Mouse (Mus musculus): Measurements from ENCODE around the gene C030005K15Rik. TPM values are rescaled to one million over a fixed set of nuclear protein-coding genes. Genes with fewer than 3 reads are reported as not detected.
"Not testable (repeated sequence)": the region's sequence is repeated elsewhere in the genome, so short reads cannot be mapped to it uniquely, and the experiment has no call there.

C030005K15Rik gene
- not detected in 2 replicates for polyA plus RNA-seq (2016; fragmentation: Nextera tagmentation; extraction: Ambion mirVana)

DNA sequence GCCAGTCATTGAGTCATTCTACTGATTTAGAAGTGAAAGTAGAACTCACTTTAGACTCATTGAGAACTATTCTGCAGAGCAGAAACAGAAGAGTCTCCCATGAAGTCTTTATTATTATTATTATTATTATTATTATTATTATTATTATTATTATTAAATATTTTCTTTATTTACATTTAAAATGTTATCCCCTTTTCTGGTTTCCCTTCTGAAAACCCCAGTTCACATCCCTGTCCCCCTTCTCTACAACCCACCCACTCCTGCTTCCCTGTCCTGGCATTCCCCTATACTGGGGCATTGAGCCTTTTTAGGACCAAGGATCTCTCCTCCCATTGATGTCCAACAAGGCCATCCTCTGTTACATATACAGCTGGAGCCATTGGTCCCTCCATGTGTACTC is at the start of gene C030005K15Rik:
Gene C030005K15Rik, minus strand, starts transcription at position 101 of the 400 bp plus-strand sequence.
- not testable (repeated sequence) for H3K36me3 ChIP-seq; H3K27ac ChIP-seq; H3K9me3 ChIP-seq (replicated peaks); H3K27me3 ChIP-seq (ENCODE audit: low read depth, poor library complexity, severe bottlenecking); H3K4me1 ChIP-seq; DNase-seq (ENCODE audit: low spot score); H3K4me3 ChIP-seq

DNA sequence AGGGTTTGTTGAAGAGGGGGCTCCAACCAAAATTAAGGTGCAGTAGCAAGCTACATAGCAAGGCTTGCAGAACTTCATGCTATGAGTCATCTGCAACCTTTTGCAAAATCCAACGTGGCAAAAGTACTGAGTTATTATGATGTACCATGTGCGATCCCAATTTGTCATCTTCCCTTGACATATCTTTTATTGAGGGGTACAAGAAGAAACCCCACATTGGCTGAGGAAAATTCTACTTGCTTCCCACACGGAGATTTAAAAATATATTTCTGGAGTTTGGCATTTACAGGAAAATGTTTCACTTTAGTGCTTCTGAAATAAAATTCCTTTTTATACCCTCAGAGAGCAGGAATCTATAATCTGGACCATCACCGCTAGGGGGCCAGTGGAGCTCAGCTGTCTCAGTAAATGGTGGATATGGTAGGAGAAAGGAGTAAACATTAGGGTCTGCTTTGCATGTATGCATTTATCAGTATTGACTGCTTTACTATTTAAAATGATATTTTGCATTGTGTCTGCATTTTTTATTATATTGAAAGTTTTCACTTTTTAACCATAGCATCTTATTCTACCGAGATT is 41.7 kb upstream of the C030005K15Rik start:
- no peaks in the 10 kb centered on the region for H3K36me3 ChIP-seq
- WGBS, result 65% methylated on average over 5 of the region's 5 CpGs
- no peaks in the 10 kb centered on the region for H3K27me3 ChIP-seq (ENCODE audit: low read depth, poor library complexity, severe bottlenecking)
- H3K9me3 ChIP-seq (replicated peaks), result no peaks in the 10 kb centered on the region
- H3K4me1 ChIP-seq, result no peaks in the 10 kb centered on the region
- H3K4me3 ChIP-seq, result no peak overlapping the region
- H3K27ac ChIP-seq, result no peak overlapping the region
- DNase-seq (ENCODE audit: low spot score), result peak; percentile 36

DNA sequence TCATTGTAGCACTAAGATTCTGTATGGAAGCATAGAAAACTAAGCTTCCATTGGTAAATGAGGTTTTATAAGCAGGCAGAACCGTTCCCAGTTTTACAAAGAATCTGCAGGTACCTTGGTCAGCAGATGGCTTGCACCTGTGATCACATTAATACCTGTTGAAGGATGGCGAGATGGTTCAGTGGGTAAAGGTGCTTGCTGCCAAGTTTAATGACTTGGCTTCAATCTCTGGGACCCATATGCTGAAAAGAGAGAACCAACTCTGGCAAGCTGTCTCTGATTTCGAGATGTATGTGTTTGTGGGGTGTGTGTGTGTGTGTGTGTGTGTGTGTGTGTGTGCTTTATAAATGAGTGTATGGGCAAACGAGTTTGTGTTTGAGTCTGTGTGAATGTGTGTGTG is 27.3 kb upstream of the C030005K15Rik start:
- H3K27me3 ChIP-seq (ENCODE audit: low read depth, poor library complexity, severe bottlenecking), result no peaks in the 10 kb centered on the region
- no peaks in the 10 kb centered on the region for H3K9me3 ChIP-seq (replicated peaks)
- 77% methylated on average over 4 of the region's 4 CpGs for WGBS
- no peak for DNase-seq (ENCODE audit: low spot score)
- H3K4me1 ChIP-seq, result no peaks in the 10 kb centered on the region
- H3K27ac ChIP-seq, result no peak overlapping the region
- no peaks in the 10 kb centered on the region for H3K36me3 ChIP-seq
- no peak overlapping the region for H3K4me3 ChIP-seq

DNA sequence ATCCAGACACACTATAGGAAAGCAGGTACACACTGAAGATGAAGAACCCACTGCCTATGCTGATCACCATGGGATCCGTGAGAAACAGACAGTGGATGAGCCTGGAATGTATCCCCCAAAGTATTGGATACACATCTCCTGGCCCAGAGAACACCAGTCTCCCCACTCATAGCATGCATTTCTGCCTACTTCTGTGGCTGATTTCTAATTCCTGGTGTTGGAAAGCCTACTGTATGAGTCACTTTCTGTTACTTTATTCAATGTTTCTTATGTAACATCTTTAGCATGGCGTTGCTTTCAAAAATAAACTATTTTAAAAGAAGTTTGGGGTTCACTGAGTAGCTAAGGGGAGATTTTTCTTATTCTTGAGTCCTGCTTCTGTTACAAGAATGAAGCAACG is 20.7 kb upstream of the C030005K15Rik start:
- H3K27ac ChIP-seq, result no peak overlapping the region
- no peaks in the 10 kb centered on the region for H3K36me3 ChIP-seq
- no peak for DNase-seq (ENCODE audit: low spot score)
- 82% methylated on average over 3 of the region's 3 CpGs for WGBS
- H3K4me1 ChIP-seq, result no peaks in the 10 kb centered on the region
- H3K27me3 ChIP-seq (ENCODE audit: low read depth, poor library complexity, severe bottlenecking), result no peaks in the 10 kb centered on the region
- no peak overlapping the region for H3K4me3 ChIP-seq
- H3K9me3 ChIP-seq (replicated peaks), result no peaks in the 10 kb centered on the region

DNA sequence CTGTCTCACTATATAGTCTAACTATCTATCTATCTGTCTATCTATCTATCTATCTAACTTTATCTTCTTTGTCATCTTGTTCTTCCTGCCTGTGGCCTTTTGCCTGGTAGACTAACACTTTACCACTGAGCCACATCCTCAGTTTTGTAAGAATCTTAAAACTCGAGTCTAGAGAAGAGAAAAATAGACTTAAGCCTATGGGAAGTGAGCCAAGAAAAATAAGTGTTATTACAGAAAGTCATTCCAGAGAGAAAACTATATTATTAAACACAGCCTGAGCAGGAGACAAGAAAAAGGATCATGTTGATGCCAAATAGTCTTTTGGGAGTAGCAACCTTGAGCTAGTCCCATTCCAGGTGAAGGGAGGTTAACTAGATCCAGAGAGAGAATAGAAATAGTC is 626 bp downstream of the C030005K15Rik start:
- DNase-seq (ENCODE audit: low spot score), result no peak
- H3K36me3 ChIP-seq, result no peaks in the 10 kb centered on the region
- WGBS, result 71% methylated on average over 1 of the region's 1 CpGs

DNA sequence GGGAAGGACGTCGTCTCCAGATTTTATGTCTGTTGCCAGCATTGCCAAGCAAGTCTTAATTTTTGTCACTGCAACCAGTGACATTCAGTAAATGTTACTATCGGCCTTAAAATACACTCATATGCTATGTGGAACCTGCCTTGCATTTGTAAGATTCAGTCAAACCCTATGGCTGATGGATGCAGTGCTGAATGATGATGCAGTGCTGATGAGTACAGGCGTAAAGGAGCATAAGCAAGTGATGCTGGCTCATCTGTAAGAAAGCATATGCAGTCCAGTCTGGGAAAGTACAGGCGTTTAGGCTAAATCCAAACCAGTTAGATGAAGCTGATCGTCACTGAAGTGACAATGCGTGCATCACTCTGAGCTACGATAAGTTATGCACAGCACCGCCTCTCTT is 3.8 kb downstream of the C030005K15Rik start:
- no peaks in the 10 kb centered on the region for H3K4me1 ChIP-seq
- no peaks in the 10 kb centered on the region for H3K36me3 ChIP-seq
- H3K4me3 ChIP-seq, result no peak overlapping the region
- DNase-seq (ENCODE audit: low spot score), result no peak
- no peaks in the 10 kb centered on the region for H3K9me3 ChIP-seq (replicated peaks)
- H3K27ac ChIP-seq, result no peak overlapping the region
- 96% methylated on average over 9 of the region's 9 CpGs for WGBS
- H3K27me3 ChIP-seq (ENCODE audit: low read depth, poor library complexity, severe bottlenecking), result no peaks in the 10 kb centered on the region

More for the DNA sequence above, 626 bp downstream of the C030005K15Rik start:
- H3K27ac ChIP-seq, result no peak overlapping the region
- H3K4me1 ChIP-seq, result no peaks in the 10 kb centered on the region
- H3K4me3 ChIP-seq, result no peak overlapping the region
- no peaks in the 10 kb centered on the region for H3K27me3 ChIP-seq (ENCODE audit: low read depth, poor library complexity, severe bottlenecking)
- no peaks in the 10 kb centered on the region for H3K9me3 ChIP-seq (replicated peaks)

- H3K27ac ChIP-seq, result no peak overlapping the region
- H3K4me1 ChIP-seq, result no peaks in the 10 kb centered on the region
- 83% methylated on average over 1 of the region's 1 CpGs for WGBS
- H3K4me3 ChIP-seq, result no peak overlapping the region
- H3K9me3 ChIP-seq (replicated peaks), result no peaks in the 10 kb centered on the region
- H3K27me3 ChIP-seq (ENCODE audit: low read depth, poor library complexity, severe bottlenecking), result no peaks in the 10 kb centered on the region
- no peaks in the 10 kb centered on the region for H3K36me3 ChIP-seq
- DNase-seq (ENCODE audit: low spot score), result no peak
These were observed 5.9 kb downstream of the C030005K15Rik start for GRCm38 (mm10) chr10:97720625-97721024.

- WGBS, result 75% methylated on average over 2 of the region's 2 CpGs
- Histone ChIP-seq H3K4me3 (no peak overlapping the region), H3K27ac (no peak overlapping the region), H3K27me3 (ENCODE audit: low read depth, poor library complexity, severe bottlenecking) (no peaks in the 10 kb centered on the region), H3K9me3 (replicated peaks) (no peaks in the 10 kb centered on the region), H3K4me1 (no peaks in the 10 kb centered on the region), H3K36me3 (no peaks in the 10 kb centered on the region)
- DNase-seq (ENCODE audit: low spot score), result no peak
These were observed 8.5 kb downstream of the C030005K15Rik start for GRCm38 (mm10) chr10:97718021-97718420.

DNA sequence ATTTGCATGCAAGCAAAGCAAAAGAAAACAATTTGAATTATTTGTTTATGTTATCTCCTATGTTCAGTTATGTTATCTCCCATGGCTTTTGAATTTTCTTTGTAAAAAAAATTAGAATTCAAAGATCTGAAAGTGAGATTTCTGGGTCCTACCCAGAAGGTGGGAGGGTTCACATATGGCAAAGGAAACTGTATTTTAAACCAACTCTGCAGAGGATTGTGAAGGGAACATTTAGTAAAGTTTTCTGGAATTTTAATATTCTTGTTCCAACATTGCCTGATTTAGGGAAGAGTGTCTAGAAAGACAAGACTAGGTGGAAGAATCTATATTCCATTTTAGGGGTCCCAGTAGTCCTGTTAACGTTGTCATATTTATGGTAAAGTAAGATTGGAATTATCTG is 9.3 kb downstream of the C030005K15Rik start:
- Histone ChIP-seq H3K9me3 (replicated peaks) (no peaks in the 10 kb centered on the region), H3K27ac (no peak overlapping the region), H3K27me3 (ENCODE audit: low read depth, poor library complexity, severe bottlenecking) (no peaks in the 10 kb centered on the region), H3K4me3 (no peak overlapping the region), H3K4me1 (peaks cover 3% of the 10 kb centered on the region; the same call in 1 of the 2 replicates), H3K36me3 (no peaks in the 10 kb centered on the region)
- DNase-seq (ENCODE audit: low spot score), result no peak
- WGBS, result 89% methylated on average over 1 of the region's 1 CpGs

DNA sequence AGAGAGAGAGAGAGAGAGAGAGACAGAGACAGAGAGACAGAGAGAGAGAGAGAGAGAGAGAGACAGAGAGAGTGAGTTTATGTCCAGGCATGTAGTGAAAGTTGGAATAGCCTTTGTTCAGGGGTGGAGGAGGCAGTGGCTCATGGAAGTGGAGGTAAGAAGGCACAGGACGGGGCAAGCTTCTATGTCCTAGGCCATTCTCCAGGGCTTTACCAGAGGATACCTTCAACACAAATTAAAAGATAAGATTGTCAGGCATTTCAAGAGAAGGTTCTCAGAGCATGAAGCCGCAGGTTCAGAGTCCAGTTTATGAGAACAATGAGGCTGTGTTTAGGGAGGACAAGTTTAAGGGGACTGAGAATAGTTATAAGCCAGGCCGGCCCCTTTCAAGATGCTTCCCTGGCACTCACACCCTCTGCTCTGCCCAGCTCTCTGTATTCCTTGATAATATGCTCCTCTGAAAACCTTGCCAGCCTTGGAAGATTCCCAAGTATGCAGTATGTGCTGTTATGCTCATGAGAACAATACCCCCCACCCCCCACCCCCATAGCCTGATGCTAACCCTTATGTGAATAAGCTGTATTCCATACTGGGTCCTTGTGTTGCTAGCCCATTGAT is 11.2 kb downstream of the C030005K15Rik start:
- WGBS, result 92% methylated on average over 3 of the region's 3 CpGs
- Histone ChIP-seq H3K27me3 (ENCODE audit: low read depth, poor library complexity, severe bottlenecking) (no peaks in the 10 kb centered on the region), H3K36me3 (no peaks in the 10 kb centered on the region)

GRCm38 (mm10) chr10:97714584-97714983 is 12.0 kb downstream of the C030005K15Rik start:
- Histone ChIP-seq H3K9me3 (replicated peaks) (no peaks in the 10 kb centered on the region), H3K4me1 (peaks cover 3% of the 10 kb centered on the region; the same call in 1 of the 2 replicates), H3K4me3 (no peak overlapping the region), H3K27ac (no peak overlapping the region), H3K36me3 (no peaks in the 10 kb centered on the region), H3K27me3 (ENCODE audit: low read depth, poor library complexity, severe bottlenecking) (no peaks in the 10 kb centered on the region)
- no peak for DNase-seq (ENCODE audit: low spot score)
- WGBS, result 88% methylated on average over 4 of the region's 4 CpGs

More for the DNA sequence above, 11.2 kb downstream of the C030005K15Rik start:
- no peak overlapping the region for H3K4me3 ChIP-seq
- no peaks in the 10 kb centered on the region for H3K9me3 ChIP-seq (replicated peaks)
- peaks cover 3% of the 10 kb centered on the region; the same call in 1 of the 2 replicates for H3K4me1 ChIP-seq
- no peak for DNase-seq (ENCODE audit: low spot score)
- no peak overlapping the region for H3K27ac ChIP-seq

DNA sequence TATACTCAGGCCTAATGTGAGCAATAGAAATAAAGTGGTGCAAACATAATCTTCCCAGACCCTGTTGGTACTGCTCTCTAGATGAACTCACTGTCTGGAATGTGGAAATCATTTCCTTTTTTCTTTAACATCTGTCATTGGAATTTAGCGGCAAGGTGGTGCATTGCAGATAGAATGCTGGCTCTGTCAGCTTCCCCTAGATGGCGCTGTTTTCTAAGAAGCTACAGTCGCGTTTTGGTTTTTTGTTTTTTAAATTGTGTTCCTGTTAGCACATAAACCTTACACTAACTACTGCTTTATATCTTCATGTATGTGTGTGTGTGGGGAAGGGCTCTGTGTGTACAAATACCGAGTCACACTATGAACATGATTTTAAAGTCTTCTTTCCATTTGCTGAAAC is 13.9 kb downstream of the C030005K15Rik start:
- no peak overlapping the region for H3K27ac ChIP-seq
- H3K36me3 ChIP-seq, result no peaks in the 10 kb centered on the region
- WGBS, result 6% methylated on average over 5 of the region's 5 CpGs
- peaks cover 3% of the 10 kb centered on the region; the same call in 1 of the 2 replicates for H3K4me1 ChIP-seq
- no peaks in the 10 kb centered on the region for H3K9me3 ChIP-seq (replicated peaks)
- H3K27me3 ChIP-seq (ENCODE audit: low read depth, poor library complexity, severe bottlenecking), result no peaks in the 10 kb centered on the region
- DNase-seq (ENCODE audit: low spot score), result peak; percentile 44
- H3K4me3 ChIP-seq, result no peak overlapping the region

- H3K4me1 ChIP-seq, result no peaks in the 10 kb centered on the region
- H3K4me3 ChIP-seq, result no peak overlapping the region
- H3K9me3 ChIP-seq (replicated peaks), result no peaks in the 10 kb centered on the region
- H3K27me3 ChIP-seq (ENCODE audit: low read depth, poor library complexity, severe bottlenecking), result no peaks in the 10 kb centered on the region
- no peaks in the 10 kb centered on the region for H3K36me3 ChIP-seq
- WGBS, result 48% methylated on average over 1 of the region's 1 CpGs
- peak; percentile 43 for DNase-seq (ENCODE audit: low spot score)
- H3K27ac ChIP-seq, result no peak overlapping the region
These were observed 22.0 kb downstream of the C030005K15Rik start for GRCm38 (mm10) chr10:97704562-97704961.
